Mouse (Mus musculus): ENCODE measurements around the gene Poc5.
A peak's percentile ranks its signal among the peaks of the same experiment; 100 is the strongest.

The Poc5 gene

DNA sequence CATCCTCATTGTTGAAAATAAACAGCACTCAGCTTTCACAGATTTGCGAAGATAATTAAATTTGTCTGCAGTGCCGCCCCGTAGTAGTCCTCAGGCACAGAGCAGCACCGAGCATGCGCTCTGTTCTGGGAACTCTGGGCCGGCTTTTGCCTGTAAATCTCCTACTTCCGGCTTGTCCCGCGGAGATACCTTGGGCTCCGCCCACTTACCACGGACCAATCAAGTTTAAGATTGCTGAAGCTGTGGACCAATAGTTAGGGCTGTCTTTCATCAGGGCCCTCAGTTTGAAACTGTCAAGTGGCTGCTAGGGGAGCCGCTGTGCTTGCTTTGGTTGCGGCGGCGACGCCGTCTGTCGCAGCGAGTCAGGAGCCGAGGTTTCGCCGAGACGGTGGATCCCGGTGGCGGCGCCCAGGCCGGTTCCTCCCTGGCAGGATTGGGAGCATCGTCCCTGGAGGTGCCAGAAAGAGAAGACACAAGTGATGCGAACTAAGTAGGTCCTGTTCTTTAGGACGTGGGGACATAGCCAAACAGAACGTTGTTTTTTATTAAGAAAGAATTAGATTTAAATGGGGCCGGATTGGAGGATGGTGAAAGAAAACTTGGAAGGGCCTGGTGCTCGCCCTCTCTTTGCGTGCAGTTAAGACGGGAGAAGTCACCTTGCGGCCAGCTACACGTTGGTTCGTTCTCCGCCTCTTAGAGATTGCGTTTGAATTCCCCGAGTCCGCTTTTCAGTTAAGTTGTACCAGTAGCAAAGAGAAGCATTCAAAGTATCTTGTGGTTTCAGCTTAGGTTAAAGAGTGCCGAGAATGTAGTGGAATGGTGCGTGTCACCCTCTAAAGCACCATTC, at the start of gene Poc5:
Poc5 (plus strand) TSS at position 253 of the 847 bp plus-strand sequence.
- DNase-seq = peak; percentile 97 to 99

DNA sequence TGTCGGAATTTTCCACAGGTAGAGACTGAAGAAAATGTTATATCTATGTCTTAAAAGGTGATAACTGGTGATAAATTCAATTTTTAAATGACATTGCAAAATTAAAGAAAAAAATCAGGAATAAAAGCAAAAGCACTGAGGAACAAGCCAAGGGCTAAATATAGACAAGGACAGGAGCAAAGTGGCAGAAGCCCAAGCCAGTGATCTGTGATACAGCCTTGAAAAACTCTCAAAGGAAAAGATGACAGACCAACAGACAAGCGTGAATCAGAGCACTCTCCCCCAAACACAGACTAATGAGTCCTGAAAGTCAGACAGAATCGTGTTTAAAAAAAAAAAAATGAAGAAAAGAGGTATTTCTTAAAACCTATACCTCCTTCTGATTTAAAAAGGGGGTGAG, 46.6 kb upstream of the Poc5 start:
- no peak for DNase-seq

DNA sequence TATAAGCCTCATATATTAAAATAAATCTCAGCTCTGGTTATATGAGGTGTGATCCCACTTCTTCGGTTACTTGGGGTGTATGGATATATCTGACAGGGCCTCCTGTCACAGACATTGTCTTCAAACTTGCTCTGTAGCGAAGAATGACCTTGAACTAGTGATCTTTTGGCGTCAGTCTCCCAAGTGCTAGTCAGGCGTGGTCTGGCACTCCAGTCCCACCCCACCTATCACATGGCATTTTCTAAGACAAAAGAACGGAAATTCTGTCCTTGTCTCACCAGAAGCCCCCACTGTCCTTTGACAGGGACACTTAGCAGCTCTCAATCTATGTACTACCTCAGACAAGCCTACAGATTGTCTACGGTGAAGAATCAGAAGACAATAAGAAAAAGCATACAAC, 43.3 kb upstream of the Poc5 start:
- DNase-seq = no peak

DNA sequence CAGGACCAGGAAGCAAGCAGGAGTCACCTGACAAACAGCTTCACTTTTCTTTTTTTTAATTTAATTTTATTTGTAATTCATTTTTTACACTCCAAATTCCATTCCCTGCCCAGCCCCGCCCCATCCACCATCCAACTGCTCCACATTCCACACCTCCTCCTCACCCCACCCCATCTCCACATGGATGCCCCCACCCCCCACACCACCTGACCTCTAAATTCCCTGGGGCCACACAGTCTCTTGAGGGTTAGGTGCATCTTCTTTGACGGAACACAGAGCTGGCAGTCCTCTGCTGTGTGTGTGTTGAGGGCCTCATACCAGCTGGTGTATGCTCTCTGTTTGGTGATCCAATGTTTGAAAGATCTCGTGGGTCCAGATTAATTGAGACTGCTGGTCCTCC, 41.5 kb upstream of the Poc5 start:
- DNase-seq = no peak

DNA sequence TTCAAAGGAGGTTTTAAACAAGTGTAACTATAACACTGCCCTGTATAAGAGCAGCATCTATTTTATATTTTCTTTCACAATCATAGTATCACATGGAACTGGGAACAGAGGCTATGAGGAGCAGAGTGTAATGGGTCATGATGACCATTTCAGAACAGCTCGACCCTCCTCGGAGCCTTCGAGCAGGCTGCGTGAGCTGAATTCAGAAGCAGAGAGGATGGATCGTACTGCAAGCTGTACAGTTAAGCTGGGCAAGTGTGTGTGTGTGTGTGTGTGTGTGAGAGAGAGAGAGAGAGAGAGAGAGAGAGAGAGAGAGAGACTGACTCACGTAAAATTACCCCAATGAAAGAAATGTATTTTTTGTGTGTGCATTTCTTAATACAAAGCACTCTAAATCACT, 37.9 kb upstream of the Poc5 start:
- no peak for DNase-seq

DNA sequence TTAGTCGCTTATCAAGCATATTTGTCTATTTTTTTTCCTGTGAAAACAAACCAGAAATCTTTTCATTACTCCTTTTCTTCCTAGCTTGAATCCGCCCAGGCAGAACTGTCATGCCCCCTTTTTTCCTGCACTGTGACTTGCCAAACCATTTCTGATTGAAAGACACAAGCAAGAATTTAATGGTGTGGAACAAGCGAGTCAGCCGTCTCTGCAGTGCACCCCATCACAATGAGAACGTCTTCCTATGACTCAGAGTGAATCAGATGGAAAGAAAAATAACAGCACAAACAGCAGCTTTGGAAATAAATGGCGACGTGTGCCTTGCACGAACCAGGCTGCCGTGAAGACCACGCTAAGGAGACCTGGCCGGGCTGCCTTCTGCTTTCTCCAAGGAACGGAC, 36.8 kb upstream of the Poc5 start:
- DNase-seq = no peak

DNA sequence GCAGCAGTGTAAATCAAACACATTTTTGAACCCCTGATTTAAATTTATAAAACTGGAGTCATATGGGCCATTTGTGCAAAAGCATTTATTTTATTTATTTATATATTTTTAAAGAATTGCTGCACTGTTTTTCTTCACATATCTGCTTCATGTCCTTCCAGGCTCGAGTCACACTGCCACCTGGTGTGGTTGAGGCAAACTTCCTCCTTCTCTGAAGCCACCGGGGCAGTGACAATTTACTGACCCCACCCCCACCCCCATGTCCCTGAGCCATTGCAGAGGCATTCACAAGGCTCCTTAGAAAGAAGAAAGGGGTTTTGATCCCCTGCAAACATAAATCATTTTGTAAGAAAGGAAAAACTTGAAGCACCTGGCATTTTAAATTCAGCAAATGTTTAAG, 12.6 kb upstream of the Poc5 start:
- DNase-seq = peak in 1 of 2 experiments; percentile 24

DNA sequence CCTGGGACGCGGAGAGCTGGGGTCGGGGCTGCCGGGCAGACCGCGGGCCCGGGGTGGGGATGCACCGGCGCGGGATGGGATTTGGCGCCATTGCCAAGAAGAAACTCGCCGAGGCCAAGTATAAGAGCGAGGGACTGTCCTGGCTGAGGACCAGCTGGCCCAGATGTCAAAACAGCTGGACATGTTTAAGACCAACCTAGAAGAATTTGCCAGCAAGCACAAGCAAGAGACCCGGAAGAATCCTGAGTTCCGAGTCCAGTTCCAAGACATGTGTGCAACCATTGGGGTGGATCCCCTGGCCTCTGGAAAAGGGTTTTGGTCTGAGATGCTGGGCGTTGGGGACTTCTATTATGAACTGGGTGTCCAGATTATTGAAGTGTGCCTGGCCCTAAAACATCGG, 11.2 kb upstream of the Poc5 start:
- no peak for DNase-seq

DNA sequence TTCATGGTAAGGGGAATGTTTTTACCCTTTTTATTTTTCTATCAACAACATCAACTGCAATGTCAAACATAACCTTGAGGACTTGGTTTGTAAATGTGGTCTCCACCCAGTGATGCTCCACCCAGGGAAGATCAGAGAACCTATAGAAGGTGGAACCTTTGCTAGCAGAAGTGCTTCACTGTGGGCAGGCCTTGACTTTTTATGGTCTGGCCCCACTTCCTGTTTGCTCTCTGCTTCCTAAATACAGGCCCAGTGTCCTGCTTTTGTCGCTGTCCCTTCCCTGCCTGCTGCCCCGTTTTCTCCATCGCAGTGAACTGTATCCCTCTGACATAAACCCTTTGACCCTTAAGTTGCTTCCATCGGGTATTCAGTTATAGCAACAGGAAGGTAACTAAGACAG, 10.2 kb upstream of the Poc5 start:
- no peak for DNase-seq

DNA sequence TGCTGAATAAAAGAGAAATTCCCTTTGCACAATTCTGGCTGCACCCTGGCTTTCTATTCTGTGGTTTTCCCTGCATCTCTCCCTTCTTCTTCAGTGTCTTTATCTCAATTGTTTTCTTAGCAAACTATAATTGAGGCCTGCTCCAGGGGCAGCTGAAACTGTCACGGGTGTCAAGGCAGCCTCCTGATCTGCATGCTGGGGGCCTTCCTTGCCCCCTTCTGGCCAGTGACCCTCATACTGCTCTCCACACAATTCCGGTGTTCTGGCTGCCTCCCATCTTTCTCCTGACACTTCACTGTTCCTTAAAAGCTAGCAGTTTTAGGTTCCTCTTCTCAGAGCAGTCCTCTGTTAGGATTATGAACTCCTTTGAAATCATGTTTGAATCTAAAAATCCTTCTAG, 1.2 kb downstream of the Poc5 start:
- no peak for DNase-seq

DNA sequence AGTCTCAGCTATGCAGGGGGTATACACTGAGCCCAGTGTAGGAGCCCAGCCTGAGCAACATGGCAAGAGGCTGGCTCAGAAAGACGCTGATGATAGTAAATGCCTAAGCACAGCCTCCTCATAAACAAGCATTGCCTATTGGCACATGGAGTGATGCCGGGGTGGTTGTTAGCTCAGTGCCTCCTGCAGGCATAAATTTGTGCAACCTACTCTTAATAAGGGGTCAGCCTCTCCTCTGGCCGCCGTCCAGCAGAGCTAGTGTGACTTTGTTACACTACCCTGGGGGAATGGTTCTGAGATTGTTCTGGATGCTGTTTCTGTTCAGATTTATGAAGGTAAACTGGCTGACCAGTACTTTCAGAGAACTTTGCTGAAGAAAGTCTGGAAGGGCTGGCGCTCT, 13.2 kb downstream of the Poc5 start:
- DNase-seq = peak; percentile 58 to 67

DNA sequence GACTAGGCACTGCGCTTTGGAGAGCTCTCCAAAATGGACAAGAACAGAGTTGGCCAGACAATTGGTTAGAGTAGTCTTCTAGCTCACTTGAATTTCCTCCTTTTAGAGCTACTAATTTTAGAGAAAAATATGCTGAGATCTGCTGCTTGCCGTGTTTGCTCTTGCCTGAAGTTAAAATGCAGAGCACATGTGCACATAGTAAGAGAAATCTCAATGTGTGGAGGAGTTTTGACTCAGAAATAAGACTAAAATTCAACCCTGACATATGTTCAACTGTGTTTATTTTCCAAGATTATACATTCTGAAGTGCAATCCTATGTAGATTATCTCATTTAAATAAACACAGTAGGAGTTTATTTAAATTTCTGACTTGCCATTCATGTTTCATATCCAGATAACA, 17.4 kb downstream of the Poc5 start:
- DNase-seq = no peak

DNA sequence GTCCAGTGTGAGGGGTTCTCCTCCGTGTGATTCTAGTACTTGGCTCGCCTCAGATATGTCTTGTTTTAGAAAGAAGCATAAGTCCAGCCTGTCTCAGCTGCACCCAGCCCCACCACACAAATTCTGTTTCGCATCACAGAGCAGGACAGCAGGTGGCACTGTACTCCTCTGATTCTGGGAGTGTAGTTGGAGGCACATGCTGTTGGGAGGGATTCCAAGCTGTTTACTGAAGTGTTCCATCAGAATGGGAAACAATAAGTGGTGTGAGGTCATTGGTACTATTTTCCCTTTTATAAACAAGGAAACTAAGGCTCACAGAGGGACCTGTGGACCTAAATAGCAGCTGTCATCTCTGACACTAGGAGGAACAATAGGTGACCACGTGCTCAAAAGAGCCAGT, 18.9 kb downstream of the Poc5 start:
- peak; percentile 35 to 59 for DNase-seq

DNA sequence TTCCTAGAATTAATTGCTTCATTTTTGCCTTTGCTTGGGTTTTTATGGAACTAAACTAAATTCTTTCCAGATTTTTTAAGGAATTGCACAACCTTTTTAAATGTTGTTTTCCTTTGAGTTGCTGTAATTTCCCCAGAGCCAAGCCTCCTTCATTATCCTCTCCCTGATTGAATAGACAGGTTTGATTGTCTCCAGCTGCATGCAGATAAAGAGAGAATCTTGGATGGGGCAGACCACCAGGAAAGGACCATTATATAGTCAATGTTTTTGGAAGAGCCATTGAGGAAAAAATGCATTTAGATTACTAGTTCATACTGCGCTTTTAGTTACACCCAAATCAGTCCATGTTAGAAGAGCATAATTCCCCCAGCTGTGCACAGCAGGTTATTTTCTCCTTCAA, 20.7 kb downstream of the Poc5 start:
- DNase-seq = no peak

DNA sequence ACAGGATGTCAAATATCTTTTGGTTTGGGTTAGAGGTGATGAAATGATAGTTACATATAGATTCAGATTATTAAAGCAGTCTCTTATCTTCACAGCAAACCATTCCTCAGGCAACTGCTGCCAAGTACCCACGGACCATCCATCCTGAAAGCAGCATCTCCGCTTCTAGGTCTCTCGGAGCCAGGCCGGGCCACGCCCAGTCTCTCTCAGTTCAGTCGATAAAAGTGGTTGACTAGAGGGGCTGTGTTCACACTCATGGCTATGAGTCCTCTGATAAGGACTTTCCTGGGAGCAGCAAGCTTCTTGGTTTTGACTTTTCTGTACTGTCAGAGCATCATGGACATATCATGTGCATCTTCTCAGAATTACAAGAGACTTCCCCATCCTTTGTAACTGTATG, 26.3 kb downstream of the Poc5 start:
- DNase-seq = no peak

DNA sequence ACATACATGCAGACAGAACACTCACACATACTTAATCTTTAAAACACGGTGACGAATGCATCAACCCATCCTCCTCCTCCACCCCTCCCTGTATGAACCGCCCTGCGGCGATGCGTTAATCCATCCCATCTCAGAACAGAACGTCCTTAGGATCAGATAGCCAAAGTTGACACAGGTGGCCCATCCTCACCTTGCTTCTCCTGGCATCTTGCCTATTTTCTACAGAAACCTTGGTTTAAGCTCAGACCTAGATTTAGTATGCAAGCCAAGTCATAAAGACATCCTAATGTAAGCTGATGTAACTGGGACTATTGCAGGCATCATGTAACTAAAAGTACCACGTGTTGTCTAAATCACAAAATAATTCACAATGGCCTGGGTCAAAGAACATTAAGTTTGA, 28.3 kb downstream of the Poc5 start:
- DNase-seq = no peak

DNA sequence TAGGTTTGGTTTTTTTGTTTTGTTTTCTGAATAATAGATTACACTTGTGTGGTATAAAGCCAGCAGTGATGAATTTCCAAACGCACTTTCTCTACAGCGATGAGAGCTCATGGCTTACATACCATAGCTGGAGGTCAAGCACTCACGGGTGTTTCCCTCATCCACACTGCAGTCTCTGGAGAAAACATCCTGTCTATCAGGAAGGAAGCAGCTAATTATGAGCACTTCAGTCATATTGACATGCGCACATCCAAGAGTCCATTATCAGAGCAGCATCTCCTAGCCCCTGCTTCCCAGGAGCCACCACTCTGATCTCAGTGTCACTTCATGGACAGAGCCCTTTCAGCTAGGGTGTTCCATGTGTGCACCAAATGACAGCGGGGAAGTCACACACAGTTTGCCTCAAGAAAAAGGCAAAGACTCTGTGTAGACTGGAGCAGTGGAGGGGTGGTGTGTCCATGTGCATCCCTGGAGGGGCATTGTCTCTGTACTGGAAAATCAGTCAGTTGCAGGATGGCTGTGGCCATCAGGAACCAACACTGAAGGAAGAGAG, 29.2 kb downstream of the Poc5 start:
- no peak for DNase-seq

DNA sequence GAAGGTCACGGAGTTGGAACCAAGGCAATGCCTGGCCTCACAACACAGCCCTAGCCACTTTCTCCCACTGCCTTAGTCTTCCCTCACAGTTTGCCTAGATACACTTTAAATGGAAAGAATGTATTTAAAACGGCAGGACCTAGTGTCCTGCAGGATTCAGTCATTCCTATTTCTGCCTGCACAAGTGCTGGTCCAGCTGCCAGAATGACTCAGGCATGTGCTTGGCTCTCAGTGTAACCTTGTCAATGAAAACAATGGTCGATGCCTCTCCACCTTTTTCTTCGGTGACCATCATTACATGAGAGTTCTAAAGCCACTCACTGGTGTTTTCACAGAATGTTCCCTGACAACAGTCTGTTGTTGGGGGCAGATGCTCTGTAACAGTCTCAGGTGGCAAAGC, 30.4 kb downstream of the Poc5 start:
- DNase-seq = no peak

DNA sequence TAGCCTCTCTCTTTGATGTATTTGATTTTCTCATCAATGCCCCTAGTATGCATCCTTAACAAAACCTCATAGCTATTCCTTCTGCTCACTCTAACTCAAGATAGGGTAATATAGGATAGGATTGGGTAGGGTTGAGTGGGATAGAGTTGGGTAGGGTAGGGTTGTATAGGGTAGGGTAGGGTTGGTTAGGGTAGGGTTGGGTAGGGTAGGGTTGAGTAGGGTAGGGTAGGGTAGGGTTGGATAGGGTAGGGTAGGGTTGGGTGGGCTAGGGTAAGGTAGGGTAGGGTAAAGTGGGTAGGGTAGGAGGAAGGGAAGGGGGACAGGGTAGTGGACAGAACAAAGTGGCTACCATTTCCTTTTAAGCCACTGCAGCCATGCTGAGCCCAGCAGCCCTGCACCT, 33.1 kb downstream of the Poc5 start:
- no peak for DNase-seq

DNA sequence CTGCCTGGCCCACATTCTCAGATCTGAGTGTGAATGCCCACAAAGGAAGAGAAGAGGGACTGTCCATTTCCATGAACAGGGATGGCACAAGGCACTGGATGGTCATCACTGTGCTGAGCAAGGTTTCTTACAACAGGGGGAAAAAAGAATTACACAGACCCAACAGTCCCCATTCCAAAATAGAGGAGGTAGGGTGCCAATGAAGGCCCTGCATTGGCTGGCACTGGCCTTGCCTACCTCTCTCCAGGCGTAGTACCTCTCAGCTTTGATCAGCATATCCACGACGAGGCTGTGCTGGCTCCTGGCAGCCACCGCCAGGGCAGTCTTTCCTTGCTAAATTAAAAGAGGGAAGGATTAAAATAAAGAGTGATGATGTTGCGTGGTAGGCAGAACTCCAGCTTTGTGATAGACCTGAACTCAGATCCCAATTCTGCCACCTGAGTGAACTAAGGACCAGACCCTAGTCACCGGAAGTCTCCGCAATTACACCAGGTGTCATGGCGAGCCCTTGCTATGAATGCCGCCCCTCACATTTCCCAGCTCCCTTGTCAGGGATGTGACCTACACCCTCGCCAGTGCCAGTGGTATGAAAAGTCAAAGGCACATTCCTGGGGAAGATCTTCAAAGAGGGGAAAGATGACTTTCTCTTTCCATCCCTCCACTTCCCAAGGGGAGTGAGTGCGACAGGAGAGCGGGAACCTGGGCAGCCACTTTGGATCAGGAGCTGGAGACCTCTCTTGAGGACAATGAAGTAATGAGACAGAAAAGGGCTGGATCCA, 36.6 kb downstream of the Poc5 start:
- no peak for DNase-seq

DNA sequence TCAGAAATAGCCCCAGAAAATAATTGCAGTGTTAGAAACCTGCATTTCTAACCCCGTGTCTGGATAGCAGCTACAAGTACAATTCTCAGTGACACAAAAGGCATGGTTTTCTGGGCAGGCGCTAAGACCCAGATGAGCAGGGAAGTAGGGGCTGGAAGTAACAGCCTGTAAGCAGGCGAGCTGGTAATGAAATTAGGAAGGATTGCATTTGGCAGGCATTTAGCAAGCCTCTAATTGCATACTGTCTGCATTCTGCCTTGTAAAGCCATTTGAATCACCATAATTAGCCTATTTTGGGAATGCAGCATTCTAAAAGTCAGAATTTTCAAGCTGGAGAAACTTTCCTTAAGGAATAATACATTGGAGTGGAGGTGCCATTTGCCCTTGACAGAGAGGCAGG, 38.0 kb downstream of the Poc5 start:
- DNase-seq = no peak

DNA sequence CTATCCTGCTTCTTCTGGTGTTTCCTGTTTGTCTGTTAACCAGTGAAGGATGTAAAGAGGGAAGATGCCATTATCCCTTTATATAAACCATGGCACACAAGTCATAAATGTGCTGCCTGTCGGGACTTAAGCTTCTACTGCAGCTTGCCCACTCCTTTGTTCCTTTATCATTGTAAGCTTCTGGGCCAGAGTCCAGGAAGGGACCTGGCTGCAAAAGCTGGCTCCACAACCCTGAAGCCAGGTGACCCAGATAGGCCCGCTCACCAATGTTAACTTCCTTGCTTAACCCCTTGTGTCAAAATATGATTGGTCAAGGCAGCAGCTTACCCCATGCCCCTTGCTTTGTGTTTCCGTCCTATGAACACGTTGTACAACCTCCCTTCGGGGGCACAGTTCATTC, 40.4 kb downstream of the Poc5 start:
- DNase-seq = no peak

DNA sequence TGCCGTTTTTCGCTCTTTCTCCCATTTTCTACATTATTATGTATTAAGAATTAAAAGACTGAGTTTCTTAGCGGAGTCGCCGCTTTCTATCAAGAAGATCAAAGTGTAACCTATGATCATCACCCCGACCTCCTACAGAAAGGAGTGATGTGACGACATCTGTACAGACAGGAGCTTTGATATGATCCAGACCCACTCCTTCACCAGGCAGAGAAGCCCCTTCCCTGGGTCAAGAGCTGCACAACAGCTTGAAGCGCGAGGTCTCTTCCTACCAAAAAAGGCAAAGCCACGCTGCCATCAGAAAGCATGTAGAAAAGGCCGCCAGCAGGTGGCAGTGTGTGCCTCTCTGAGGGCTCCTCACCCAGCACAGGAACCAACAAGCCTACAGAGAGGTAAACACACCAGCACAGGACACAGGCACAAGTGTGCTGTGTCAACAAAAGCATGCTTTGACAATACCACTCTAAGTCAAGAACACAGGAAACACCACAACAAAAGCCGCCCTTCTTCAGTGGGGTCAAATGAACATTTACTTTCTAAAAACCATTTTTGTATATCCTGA, 43.6 kb downstream of the Poc5 start:
- peak; percentile 92 to 98 for DNase-seq

DNA sequence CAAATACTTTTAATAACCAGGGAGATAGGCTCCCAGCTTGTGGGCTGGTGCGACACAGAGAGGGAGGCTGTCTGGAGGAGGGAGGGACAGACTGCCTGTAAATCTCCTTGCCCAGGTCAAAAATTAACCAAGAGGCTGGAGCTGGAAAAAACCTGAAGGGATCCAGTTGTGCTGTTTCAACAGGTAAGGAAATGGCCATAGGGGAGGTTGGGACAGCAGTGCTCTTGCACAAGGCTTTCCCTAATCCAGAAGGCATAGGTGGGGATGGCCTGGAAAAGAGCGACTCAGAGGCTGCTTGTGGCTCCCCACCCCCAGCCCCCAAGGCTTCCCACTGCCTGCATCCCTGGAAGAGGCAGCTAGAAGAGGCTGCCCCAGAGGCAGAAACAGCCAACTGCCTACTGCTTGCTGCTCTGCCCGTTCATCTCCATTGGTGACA, 44.3 kb downstream of the Poc5 start:
- DNase-seq = peak; percentile 73 to 91
